Mouse (Mus musculus): Measurements from ENCODE around the gene Gdf3. TPM values are rescaled to one million over a fixed set of nuclear protein-coding genes. Genes with fewer than 3 reads are reported as not detected.
"Not testable (repeated sequence)": the region's sequence is repeated elsewhere in the genome, so short reads cannot be mapped to it uniquely, and the experiment has no call there.

Gene Gdf3
- not detected for total RNA-seq (2021)
- long read RNA-seq, experiment 1, result 0 reads
- long read RNA-seq, experiment 2, result 0 reads

DNA sequence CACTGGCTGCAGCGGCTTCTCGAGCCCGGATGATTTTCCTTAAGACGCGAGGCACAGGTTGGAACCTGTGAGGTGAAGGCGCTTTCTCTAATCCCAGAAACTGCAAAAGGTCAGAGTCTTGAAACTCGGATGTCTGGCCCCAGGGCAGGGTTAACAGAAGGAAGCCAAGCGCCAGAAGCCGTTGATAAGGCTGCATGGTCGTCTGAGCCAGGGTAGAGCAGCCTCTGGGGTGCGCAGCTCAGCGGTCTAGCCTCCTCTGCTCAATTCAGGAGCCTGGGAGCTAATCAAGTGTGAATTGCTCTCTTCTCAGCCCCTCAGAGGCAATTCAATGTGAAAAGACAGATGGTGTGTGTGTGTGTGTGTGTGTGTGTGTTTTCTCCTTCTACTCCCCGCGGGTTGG is at the start of gene Gdf3:
Gene Gdf3, minus strand, starts transcription at position 317 of the 400 bp plus-strand sequence.
- H3K27ac ChIP-seq, result no peak within 1 kb of the TSS
- intact Hi-C loops (cut with DNase I), result no loop called here
- no peak for DNase-seq (ENCODE audit: extremely low spot score in 1 of 2, low spot score in 2 of 2)
- no peak for TF ChIP-seq CTCF (IDR thresholded peaks at IDR 0.05)
- H3K4me3 ChIP-seq, result no peak within 1 kb of the TSS

DNA sequence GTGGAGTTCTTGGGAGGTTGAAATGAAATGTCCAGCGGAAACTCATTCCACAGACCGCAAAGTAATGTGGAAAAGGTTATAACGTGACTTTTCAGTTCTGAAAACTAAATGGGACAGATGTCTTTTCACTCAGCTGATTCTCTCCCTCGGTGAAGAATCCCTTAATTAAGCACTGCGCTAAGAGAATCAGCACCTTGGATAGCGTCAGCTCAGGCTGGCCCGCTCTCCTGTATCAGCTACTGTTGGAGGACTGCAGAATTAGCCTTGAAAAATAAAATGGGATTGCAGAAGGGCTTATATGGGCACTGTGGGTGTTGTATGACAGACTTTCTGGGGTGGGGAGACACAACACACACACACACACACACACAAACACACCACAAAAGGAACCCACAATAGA is 49.7 kb upstream of the Gdf3 start:
- Histone ChIP-seq H3K4me3 (no peak overlapping the region), H3K27ac (no peak overlapping the region)
- DNase-seq (ENCODE audit: extremely low spot score in 1 of 2, low spot score in 2 of 2), result no peak
- no peak for TF ChIP-seq CTCF (IDR thresholded peaks at IDR 0.05)
- intact Hi-C loops (cut with DNase I), result no loop called here

DNA sequence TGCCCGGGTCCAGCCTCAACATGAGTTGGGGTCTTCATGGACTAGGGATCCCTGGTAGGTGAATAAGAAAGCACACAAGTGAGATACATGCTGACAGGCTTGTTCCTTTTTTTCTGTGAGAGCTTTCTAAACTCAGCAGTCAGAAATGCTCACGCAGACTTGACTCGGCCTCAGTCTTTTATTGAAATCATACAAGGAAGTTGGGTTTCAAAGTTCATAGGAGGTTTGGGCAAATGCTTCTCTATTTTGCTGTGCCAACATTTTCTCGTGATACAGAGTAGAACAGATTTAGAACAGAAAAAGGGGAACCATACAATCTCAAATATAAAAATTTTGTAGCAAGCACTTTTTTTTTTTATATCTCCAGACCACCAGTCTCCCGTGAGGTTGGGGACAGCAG is 47.7 kb upstream of the Gdf3 start:
- no peak for TF ChIP-seq CTCF (IDR thresholded peaks at IDR 0.05)
- Histone ChIP-seq H3K27ac (no peak overlapping the region), H3K4me3 (no peak overlapping the region)
- intact Hi-C loops (cut with DNase I), result no loop called here
- no peak for DNase-seq (ENCODE audit: extremely low spot score in 1 of 2, low spot score in 2 of 2)

DNA sequence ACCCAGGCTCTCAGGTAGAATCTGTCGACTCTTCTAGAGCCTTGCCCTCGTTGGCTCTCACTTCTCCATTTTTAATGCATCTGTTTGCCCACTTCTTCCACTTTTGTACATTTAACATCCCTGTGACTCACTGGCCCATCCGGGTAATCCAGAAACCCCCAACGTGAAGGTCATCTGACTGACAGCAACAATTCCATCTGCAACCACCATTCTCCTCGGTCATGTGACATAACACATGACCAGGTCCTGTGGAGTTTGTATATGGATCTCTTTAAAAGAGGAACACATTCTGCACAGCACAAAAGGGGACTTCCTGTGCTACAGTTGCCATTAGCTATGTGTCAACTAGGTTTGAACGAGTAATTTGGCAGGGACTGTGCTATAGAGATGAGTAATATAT is 44.4 kb upstream of the Gdf3 start:
- H3K27ac ChIP-seq, result no peak overlapping the region
- no peak overlapping the region for H3K4me3 ChIP-seq
- no peak for DNase-seq (ENCODE audit: extremely low spot score in 1 of 2, low spot score in 2 of 2)
- TF ChIP-seq CTCF (IDR thresholded peaks at IDR 0.05), result no peak
- intact Hi-C loops (cut with DNase I), result no loop called here

DNA sequence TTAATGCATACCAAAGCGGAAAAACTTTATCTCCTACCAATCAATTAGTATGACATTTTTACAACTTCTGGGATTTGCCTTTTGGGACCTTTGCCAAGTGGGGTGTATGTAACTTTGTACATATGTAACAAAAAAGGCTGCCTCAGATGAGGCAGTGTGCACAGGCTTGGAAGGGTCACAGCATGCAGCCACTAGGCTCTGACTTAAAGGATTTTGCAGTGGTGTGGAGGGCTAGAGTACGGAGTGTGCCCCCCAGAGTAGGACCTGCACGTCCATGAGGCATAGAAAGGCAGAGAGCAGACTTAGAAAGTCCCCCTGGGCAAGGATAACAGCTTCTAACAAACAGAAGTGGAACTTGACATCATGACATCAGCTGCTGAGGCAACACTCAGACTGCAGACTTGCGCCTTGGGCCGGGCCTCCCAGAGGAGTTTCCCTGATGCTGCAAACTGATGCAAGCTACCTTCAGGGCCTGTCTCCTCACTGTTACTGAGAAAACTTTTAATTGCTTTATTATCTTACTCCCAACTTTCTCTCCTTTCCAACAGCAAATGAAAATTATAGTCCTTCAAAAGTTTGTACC is 40.6 kb upstream of the Gdf3 start:
- Histone ChIP-seq H3K27ac (no peak overlapping the region), H3K4me3 (no peak overlapping the region)
- intact Hi-C loops (cut with DNase I), result no loop called here
- DNase-seq (ENCODE audit: extremely low spot score in 1 of 2, low spot score in 2 of 2), result no peak
- no peak for TF ChIP-seq CTCF (IDR thresholded peaks at IDR 0.05)

DNA sequence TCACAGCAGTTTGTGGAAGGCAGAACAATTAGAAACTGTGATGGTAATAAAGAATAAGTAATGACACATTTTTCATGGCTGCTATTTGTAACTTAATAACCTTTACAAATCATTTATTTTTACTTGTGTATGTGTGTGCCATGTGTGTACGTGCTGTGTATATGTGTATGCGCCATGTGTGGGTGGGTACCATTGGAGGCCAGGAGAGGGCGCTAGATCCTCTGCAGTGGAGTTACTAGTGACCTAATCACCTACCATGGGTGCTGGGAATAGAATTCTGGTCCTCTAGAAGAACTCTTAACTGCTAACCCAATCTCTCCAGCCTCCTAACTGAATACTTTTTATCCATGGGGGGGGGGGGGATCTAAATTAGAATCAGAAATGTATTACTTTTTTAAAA is 40.0 kb upstream of the Gdf3 start:
- Histone ChIP-seq H3K27ac (no peak overlapping the region), H3K4me3 (no peak overlapping the region)
- DNase-seq (ENCODE audit: extremely low spot score in 1 of 2, low spot score in 2 of 2), result no peak
- intact Hi-C loops (cut with DNase I), result no loop called here
- TF ChIP-seq CTCF (IDR thresholded peaks at IDR 0.05), result no peak; the same call in 1 of the 2 replicates

DNA sequence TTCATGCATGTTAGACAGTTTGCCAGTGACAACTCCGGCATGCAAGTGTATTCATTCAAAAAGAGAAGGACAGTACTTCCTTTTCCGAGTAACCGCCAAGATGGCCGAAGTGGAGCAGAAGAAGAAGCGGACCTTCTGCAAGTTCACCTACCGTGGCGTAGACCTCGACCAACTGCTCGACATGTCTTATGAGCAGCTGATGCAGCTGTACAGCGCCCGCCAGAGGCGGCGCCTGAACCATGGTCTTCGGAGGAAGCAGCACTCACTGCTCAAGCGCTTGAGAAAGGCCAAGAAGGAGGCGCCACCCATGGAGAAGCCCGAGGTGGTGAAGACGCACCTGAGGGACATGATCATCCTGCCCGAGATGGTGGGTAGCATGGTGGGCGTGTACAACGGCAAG is 34.3 kb upstream of the Gdf3 start:
- not testable (repeated sequence) for DNase-seq (ENCODE audit: extremely low spot score in 1 of 2, low spot score in 2 of 2); H3K27ac ChIP-seq

DNA sequence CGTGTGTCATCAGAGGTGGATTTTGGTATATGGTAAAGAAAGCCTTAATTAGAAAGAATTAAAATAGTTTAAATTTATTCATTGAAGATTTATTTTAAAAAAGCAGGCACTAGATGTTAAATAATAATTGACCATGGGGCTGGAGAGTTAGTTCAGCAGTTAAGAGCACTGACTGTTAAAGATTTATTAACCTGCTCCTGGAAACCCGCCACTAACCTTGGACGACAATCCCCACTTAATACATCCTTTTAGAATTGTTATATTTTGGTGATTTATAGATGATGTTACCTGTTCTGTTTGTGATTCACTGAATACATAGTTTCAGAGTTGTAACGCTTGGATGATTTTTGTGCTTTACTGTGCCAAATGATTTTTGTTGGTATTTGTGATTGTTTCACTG is 27.7 kb upstream of the Gdf3 start:
- H3K4me3 ChIP-seq; intact Hi-C loops (cut with DNase I); DNase-seq (ENCODE audit: extremely low spot score in 1 of 2, low spot score in 2 of 2); H3K27ac ChIP-seq: not testable (repeated sequence)

More for the DNA sequence above, 34.3 kb upstream of the Gdf3 start:
- intact Hi-C loops (cut with DNase I); H3K4me3 ChIP-seq: not testable (repeated sequence)

DNA sequence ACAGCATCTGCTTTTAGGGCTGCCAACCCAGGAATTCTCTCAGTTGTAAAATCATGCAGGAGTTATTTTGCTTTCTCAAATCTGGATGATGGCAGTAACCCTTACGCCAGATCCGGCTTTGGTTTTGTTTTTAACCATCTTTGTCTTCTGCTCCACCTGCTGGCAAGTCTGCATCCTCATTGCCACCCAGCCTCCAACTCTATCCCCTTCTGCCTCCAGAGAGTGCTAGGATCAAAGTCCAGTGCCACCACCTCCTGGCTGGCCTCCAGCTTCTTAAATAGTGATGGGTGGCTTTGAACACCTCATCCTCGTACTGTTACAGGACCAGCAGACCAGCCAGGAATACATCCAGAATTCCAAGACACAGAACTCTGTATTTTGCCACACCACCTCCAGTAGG is 26.8 kb upstream of the Gdf3 start:
- DNase-seq (ENCODE audit: extremely low spot score in 1 of 2, low spot score in 2 of 2), result no peak
- Histone ChIP-seq H3K27ac (no peak overlapping the region), H3K4me3 (no peak overlapping the region)
- no peak; the same call in 1 of the 2 replicates for TF ChIP-seq CTCF (IDR thresholded peaks at IDR 0.05)
- intact Hi-C loops (cut with DNase I), result no loop called here

DNA sequence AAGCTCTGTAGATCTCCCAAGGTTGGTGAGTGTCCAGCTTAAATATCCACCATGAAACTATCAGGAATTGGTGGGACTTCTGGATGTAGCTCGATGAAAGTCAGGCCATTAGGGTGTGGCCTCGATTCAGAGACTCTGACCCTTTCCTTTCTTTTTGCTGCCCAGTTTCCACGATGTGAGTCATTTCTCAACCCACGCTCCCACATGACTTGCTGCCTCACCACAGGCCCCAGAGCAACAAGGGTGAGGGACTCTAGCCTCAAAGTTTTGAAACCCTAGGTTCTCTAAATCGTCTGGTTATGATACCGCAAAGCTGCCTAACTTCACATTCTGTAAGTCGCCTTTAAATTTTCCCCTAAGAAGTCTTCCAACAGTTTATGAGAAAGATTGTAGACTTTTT is 25.4 kb upstream of the Gdf3 start:
- DNase-seq (ENCODE audit: extremely low spot score in 1 of 2, low spot score in 2 of 2), result no peak

DNA sequence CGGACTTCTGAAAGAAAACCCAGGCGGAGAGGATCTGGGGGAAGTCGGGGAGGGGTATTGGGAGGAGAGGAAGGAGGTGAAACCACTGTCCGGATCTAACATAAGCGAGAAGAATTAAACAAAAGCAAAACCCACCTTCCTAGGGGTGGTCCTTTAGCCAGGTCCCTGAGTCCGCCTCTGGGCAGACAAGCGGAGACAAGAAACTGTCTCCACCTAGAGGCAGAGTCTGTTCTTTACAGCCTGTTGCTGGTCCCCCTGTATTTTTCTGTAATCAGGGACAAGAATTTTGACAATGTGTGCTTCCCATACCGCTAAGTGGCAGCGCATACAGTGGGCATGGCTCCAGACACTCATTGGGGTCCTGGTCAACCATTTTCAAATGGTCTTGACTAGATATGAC is 23.5 kb upstream of the Gdf3 start:
- intact Hi-C loops (cut with DNase I), result no loop called here
- no peak for DNase-seq (ENCODE audit: extremely low spot score in 1 of 2, low spot score in 2 of 2)
- TF ChIP-seq CTCF (IDR thresholded peaks at IDR 0.05), result peak; percentile 58

More for the DNA sequence above, 25.4 kb upstream of the Gdf3 start:
- Histone ChIP-seq H3K4me3 (no peak overlapping the region), H3K27ac (no peak overlapping the region)
- TF ChIP-seq CTCF (IDR thresholded peaks at IDR 0.05), result no peak
- intact Hi-C loops (cut with DNase I), result no loop called here

DNA sequence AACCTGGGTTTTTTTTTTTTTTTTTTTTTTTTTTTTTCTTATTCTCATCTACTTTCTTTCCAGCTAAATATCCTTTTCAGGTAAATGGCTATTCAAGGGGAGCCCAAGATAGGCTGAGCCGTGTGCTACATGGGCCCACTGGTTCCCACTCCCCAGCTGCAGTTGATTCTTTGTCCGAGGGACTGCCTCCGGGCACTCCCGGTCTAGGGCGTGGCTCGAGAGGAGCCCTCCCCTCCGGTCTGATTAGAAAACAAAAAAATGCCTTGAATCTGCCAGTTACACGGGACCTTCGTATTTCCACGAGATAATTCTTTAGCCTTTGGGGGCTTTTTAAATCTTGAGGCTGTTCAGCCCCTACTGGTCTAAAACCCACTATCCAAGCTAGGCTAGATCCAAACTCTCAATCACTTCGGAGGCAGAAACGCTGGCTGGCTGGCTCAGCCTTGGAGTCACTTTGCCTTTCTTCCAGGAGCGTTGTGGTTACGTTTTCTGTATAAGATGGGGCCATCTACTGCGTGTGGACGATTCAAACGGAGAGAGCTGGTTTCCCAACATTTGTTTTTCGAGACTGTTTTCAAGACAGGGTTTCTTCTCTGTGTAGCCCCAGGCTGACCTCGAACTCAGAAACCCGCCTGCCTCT is 17.7 kb upstream of the Gdf3 start:
- no peak overlapping the region for H3K4me3 ChIP-seq

More for the DNA sequence above, 23.5 kb upstream of the Gdf3 start:
- Histone ChIP-seq H3K4me3 (no peak overlapping the region), H3K27ac (no peak overlapping the region)

DNA sequence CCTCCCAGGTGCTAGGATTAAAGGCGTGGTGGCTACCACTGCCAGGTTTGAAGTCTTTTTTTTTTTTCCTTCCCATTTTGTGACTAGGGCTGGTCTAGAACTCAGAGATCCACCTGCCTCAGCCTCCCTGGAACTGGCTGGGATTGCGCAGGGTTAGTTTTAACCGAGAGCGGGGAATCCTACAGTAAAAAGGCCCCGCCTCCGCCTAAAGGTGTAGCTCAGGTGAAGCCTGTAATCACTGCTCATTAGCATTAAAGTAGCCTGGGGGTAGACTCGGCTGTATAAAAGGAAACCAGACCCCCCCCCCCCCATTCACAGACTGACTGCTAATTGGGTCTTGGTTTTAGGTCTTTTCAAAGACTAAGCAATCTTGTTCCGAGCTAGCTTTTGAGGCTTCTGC is 16.2 kb upstream of the Gdf3 start, which contains the start of gene Dppa3:
Gene Dppa3, plus strand, starts transcription at position 301 of the 400 bp plus-strand sequence.
- H3K4me3 ChIP-seq, result no peak within 1 kb of the TSS
- no peak for TF ChIP-seq CTCF (IDR thresholded peaks at IDR 0.05)
- no peak within 1 kb of the TSS for H3K27ac ChIP-seq
- intact Hi-C loops (cut with DNase I), result no loop called here
- DNase-seq (ENCODE audit: extremely low spot score in 1 of 2, low spot score in 2 of 2), result no peak

More for the DNA sequence above, 17.7 kb upstream of the Gdf3 start:
- no peak overlapping the region for H3K27ac ChIP-seq
- intact Hi-C loops (cut with DNase I), result no loop called here
- no peak for TF ChIP-seq CTCF (IDR thresholded peaks at IDR 0.05)
- no peak for DNase-seq (ENCODE audit: extremely low spot score in 1 of 2, low spot score in 2 of 2)

All from left cerebral cortex, adult 2 months (tissue).